Mouse (Mus musculus) CH12.LX (cell line): ENCODE measurements at regions not wholly inside any gene's neighbourhood (a gene's known extent, or its start where the extent isn't known, plus 50 kb on each side); places are given as distances from the start of the nearest gene placed in this dataset.

Experiments
- DNase-seq: peaks from one replicate; pipeline ENCODE4 v3.0.0-alpha.2; 2013; ENCODE audit errors: extremely low read depth
- H3K27ac ChIP-seq: 2 replicates; pipeline ENCODE4 v1.5.1; 2012; ENCODE audit warnings: low read depth, mild to moderate bottlenecking, control low read depth, moderate library complexity; ENCODE audit not compliant: insufficient read depth
- H3K27me3 ChIP-seq: replicated peaks from 2 replicates; pipeline ENCODE3; 2012; ENCODE audit warnings: inconsistent platforms
- H3K36me3 ChIP-seq, 2 experiments: replicated peaks in 1 of 2; 2 replicates each; pipeline versions ENCODE3 to v1.6.1; 2012; ENCODE audit warnings: inconsistent platforms in 1 of 2, low read length in 1 of 2, mild to moderate bottlenecking in 1 of 2, mixed read lengths in 1 of 2, moderate library complexity in 1 of 2; ENCODE audit not compliant: control insufficient read depth in 1 of 2, insufficient read depth in 1 of 2
- H3K4me1 ChIP-seq, 2 experiments: 2 replicates each; pipeline ENCODE4 v1.6.1; 2012; ENCODE audit warnings: inconsistent platforms in 1 of 2, moderate library complexity in 1 of 2; ENCODE audit not compliant: insufficient read depth in 2 of 2, control insufficient read depth in 1 of 2
- H3K4me2 ChIP-seq: 2 replicates; pipeline ENCODE4 v1.6.1; 2012; ENCODE audit warnings: low read depth, mild to moderate bottlenecking, control low read depth; ENCODE audit not compliant: poor library complexity, insufficient read depth, severe bottlenecking
- H3K4me3 ChIP-seq, 3 experiments: fragments of 150-350 bp in 1 of 3; sonication (generic) in 1 of 3; replicated peaks in 1 of 3; 2 replicates each; pipeline versions ENCODE3 to v1.5.1; 2011 to 2012; ENCODE audit warnings: low read depth in 2 of 3, low read length in 2 of 3, mild to moderate bottlenecking in 2 of 3, moderate library complexity in 2 of 3, control low read depth in 1 of 3, improper control_type of control experiment in 1 of 3, inconsistent platforms in 1 of 3, mixed read lengths in 1 of 3; ENCODE audit not compliant: poor library complexity in 1 of 3
- H3K79me2 ChIP-seq: replicated peaks from 2 replicates; pipeline ENCODE4 v1.6.1; 2012; ENCODE audit warnings: mild to moderate bottlenecking, moderate library complexity; ENCODE audit not compliant: control insufficient read depth, poor library complexity, insufficient read depth, severe bottlenecking; ENCODE audit errors: extremely low read depth
- H3K9ac ChIP-seq: 2 replicates; pipeline ENCODE4 v1.6.1; 2012; ENCODE audit warnings: low read depth, mild to moderate bottlenecking, control low read depth, moderate library complexity; ENCODE audit not compliant: insufficient read depth
- H3K9me3 ChIP-seq: replicated peaks from 2 replicates; pipeline ENCODE3; 2012; ENCODE audit warnings: low read length, inconsistent platforms, mixed read lengths
- BHLHE40 ChIP-seq: IDR thresholded peaks from 2 replicates; pipeline ENCODE4 v1.6.1; 2011; ENCODE audit warnings: mild to moderate bottlenecking, low read depth, low read length, improper control_type of control experiment
- CHD1 ChIP-seq: IDR thresholded peaks from 2 replicates; pipeline ENCODE4 v1.6.1; 2012; ENCODE audit warnings: low read depth, low read length, improper control_type of control experiment, inconsistent platforms
- CHD2 ChIP-seq: IDR thresholded peaks from 2 replicates; pipeline ENCODE4 v1.6.1; 2011; ENCODE audit warnings: low read length, improper control_type of control experiment
- E2F4 ChIP-seq: IDR thresholded peaks from 2 replicates; pipeline ENCODE4 v1.6.1; 2011; ENCODE audit warnings: low read depth, low read length, improper control_type of control experiment; ENCODE audit not compliant: insufficient replicate concordance
- ELF1 ChIP-seq: IDR thresholded peaks from 2 replicates; pipeline ENCODE4 v1.6.1; 2014; ENCODE audit warnings: low read depth, mild to moderate bottlenecking, inconsistent platforms, low read length, improper control_type of control experiment
- ETS1 ChIP-seq: conservative IDR thresholded peaks from 2 replicates; pipeline ENCODE4 v1.6.1; 2012; ENCODE audit warnings: low read depth, mild to moderate bottlenecking, inconsistent platforms, low read length, improper control_type of control experiment, moderate library complexity
- GABPA ChIP-seq: IDR thresholded peaks from 2 replicates; pipeline ENCODE4 v1.6.1; 2012; ENCODE audit warnings: low read depth, low read length, improper control_type of control experiment, inconsistent platforms; ENCODE audit not compliant: insufficient replicate concordance
- IRF4 ChIP-seq: IDR thresholded peaks from 2 replicates; pipeline ENCODE4 v1.6.1; 2014; ENCODE audit warnings: low read depth, mild to moderate bottlenecking, inconsistent platforms, low read length, improper control_type of control experiment
- JUN ChIP-seq: IDR thresholded peaks from 2 replicates; pipeline ENCODE4 v1.6.1; 2011; ENCODE audit warnings: low read depth, mild to moderate bottlenecking, low read length, improper control_type of control experiment, moderate library complexity; ENCODE audit not compliant: insufficient read depth
- KAT2A ChIP-seq: IDR thresholded peaks from 2 replicates; pipeline ENCODE4 v1.6.1; 2012; ENCODE audit warnings: low read length, improper control_type of control experiment, inconsistent platforms; ENCODE audit not compliant: insufficient replicate concordance
- MAFK ChIP-seq: IDR thresholded peaks from 2 replicates; pipeline ENCODE4 v1.6.1; 2011; ENCODE audit warnings: low read length, improper control_type of control experiment; ENCODE audit not compliant: insufficient replicate concordance
- MAX ChIP-seq: IDR thresholded peaks from 2 replicates; pipeline ENCODE4 v1.6.1; 2011; ENCODE audit warnings: low read length, improper control_type of control experiment
- MAZ ChIP-seq: IDR thresholded peaks from 2 replicates; pipeline ENCODE4 v1.6.1; 2012; ENCODE audit warnings: low read depth, mild to moderate bottlenecking, inconsistent platforms, low read length, improper control_type of control experiment, moderate library complexity
- MEF2A ChIP-seq: IDR thresholded peaks from 2 replicates; pipeline ENCODE4 v1.6.1; 2014; ENCODE audit warnings: low read depth, mild to moderate bottlenecking, inconsistent platforms, low read length, improper control_type of control experiment, borderline replicate concordance
- MYC ChIP-seq: IDR thresholded peaks from 2 replicates; pipeline ENCODE4 v1.6.1; 2011; ENCODE audit warnings: low read depth, mild to moderate bottlenecking, improper control_type of control experiment, low read length
- NELFE ChIP-seq: IDR thresholded peaks from 2 replicates; pipeline ENCODE4 v1.6.1; 2011; ENCODE audit warnings: low read depth, low read length, improper control_type of control experiment
- PAX5 ChIP-seq: IDR thresholded peaks from 2 replicates; pipeline ENCODE4 v1.6.1; 2012; ENCODE audit warnings: low read length, inconsistent platforms, mixed read lengths
- POLR2A ChIP-seq: IDR thresholded peaks from 2 replicates; pipeline ENCODE4 v1.6.1; 2011; ENCODE audit warnings: low read depth, mild to moderate bottlenecking, improper control_type of control experiment, low read length
- POLR2AphosphoS2 ChIP-seq: IDR thresholded peaks from 2 replicates; pipeline ENCODE4 v1.6.1; 2011; ENCODE audit warnings: low read depth, low read length, improper control_type of control experiment
- RAD21 ChIP-seq: IDR thresholded peaks from 2 replicates; pipeline ENCODE4 v1.6.1; 2011; ENCODE audit warnings: low read depth, mild to moderate bottlenecking, low read length, improper control_type of control experiment, moderate library complexity
- RCOR1 ChIP-seq: conservative IDR thresholded peaks from 2 replicates; pipeline ENCODE4 v1.6.1; 2012; ENCODE audit warnings: low read depth, mild to moderate bottlenecking, inconsistent platforms, low read length, improper control_type of control experiment
- SIN3A ChIP-seq: IDR thresholded peaks from 2 replicates; pipeline ENCODE4 v1.6.1; 2012; ENCODE audit warnings: low read length, improper control_type of control experiment, inconsistent platforms
- TBP ChIP-seq: conservative IDR thresholded peaks from 2 replicates; pipeline ENCODE4 v1.6.1; 2011; ENCODE audit warnings: low read depth, low read length, improper control_type of control experiment
- TCF12 ChIP-seq: IDR thresholded peaks from 2 replicates; pipeline ENCODE4 v1.6.1; 2014; ENCODE audit warnings: low read depth, mild to moderate bottlenecking, inconsistent platforms, low read length, improper control_type of control experiment
- UBTF ChIP-seq: IDR thresholded peaks from 2 replicates; pipeline ENCODE4 v1.6.1; 2012; ENCODE audit warnings: low read depth, mild to moderate bottlenecking, inconsistent platforms, low read length, improper control_type of control experiment, moderate library complexity
- USF1 ChIP-seq: IDR thresholded peaks from 2 replicates; pipeline ENCODE4 v1.6.1; 2014; ENCODE audit warnings: low read depth, mild to moderate bottlenecking, inconsistent platforms, low read length, improper control_type of control experiment
- USF2 ChIP-seq: conservative IDR thresholded peaks from 2 replicates; pipeline ENCODE4 v1.6.1; 2011; ENCODE audit warnings: low read depth, low read length, improper control_type of control experiment
- ZC3H11A ChIP-seq: IDR thresholded peaks from 2 replicates; pipeline ENCODE4 v1.6.1; 2012; ENCODE audit warnings: low read depth, mild to moderate bottlenecking, inconsistent platforms, low read length, improper control_type of control experiment
- ZNF384 ChIP-seq: IDR thresholded peaks from 2 replicates; pipeline ENCODE4 v1.6.1; 2012; ENCODE audit warnings: low read depth, low read length, improper control_type of control experiment, inconsistent platforms
- dilution Hi-C: fragments of 300-500 bp; cut with MboI; formaldehyde crosslinking; loops from 2 replicates; pipeline ENCODE4 v1.14.3; 2020; ENCODE audit warnings: low sequenced_read_pairs; ENCODE audit not compliant: extremely low pct_unique_long_range_greater_than_20kb, extremely low pct_ligation_motif_present
- in situ Hi-C: fragments of 300-500 bp; cut with MboI; formaldehyde crosslinking; loops from 3 replicates; pipeline ENCODE4 v1.14.3; 2019; ENCODE audit warnings: low sequenced_read_pairs, low pct_ligation_motif_present, low pct_unique_long_range_greater_than_20kb, mixed read lengths

DNA sequence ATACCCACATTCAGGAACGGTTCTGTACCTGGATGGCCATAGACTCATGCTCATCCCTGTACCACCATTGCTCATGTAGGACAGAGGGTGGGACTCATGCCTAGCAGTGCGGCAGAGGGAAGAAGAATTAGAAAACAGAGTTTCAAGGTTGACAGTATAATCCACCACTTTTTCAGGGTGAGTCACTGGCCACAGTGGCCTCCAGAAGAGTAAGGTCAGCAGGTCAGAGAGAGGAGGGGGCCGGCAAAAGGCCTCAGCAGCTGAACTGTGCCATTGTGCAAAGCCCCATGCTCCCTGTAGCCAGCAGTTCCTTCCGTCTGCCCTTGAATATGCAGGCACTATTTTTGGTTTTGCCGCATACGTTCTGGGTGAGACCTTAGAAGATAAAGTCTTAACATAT lies 78.1 kb upstream of the Grik1 start:
- no peak for DNase-seq
- Histone ChIP-seq H3K4me3 (no peak overlapping the region), H3K36me3 (no peaks in the 10 kb centered on the region), H3K27ac (no peak overlapping the region), H3K4me1 (no peaks in the 10 kb centered on the region), H3K9me3 (peaks cover 7% of the 10 kb centered on the region), H3K27me3 (no peaks in the 10 kb centered on the region), H3K79me2 (no peaks in the 10 kb centered on the region), H3K4me2 (no peak overlapping the region), H3K9ac (no peak overlapping the region)
- dilution Hi-C loops: no loop called here
- no peak for TF ChIP-seq ELF1
- TF ChIP-seq ZC3H11A: no peak
- no peak for TF ChIP-seq ETS1
- TF ChIP-seq GABPA: no peak
- TF ChIP-seq PAX5: no peak
- no peak for TF ChIP-seq ZNF384
- TF ChIP-seq MAX: no peak
- TF ChIP-seq IRF4: no peak
- no peak for TF ChIP-seq KAT2A
- no peak for TF ChIP-seq RCOR1
- TF ChIP-seq TBP: no peak
- TF ChIP-seq SIN3A: no peak
- no peak for TF ChIP-seq RAD21
- no peak for TF ChIP-seq USF1
- no peak for TF ChIP-seq MAFK
- no peak for TF ChIP-seq JUN
- no peak for TF ChIP-seq UBTF
- no peak for TF ChIP-seq E2F4
- TF ChIP-seq POLR2A: no peak
- no peak for TF ChIP-seq MEF2A
- in situ Hi-C loops: no loop called here

DNA sequence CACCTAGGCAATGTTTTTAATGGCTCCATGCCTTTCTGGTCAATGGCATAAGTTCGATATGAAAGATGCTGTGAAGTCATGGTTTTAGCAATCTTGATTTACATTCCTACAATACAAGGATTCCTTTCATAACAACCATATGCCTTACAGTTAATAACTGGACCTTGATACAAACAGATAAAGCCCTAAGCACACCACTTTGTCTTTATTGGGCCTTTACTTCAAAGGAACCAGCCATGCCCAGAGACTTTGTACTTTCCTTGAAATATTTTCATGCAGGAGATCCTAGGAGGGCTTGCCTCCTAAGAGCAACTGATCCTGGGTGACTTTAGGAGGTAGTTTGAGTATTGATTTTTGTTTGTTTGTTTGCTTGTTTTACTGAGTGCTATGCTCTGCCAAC lies 77.1 kb upstream of the Grik1 start:
- in situ Hi-C loops: no loop called here
- no peaks in the 10 kb centered on the region for H3K79me2 ChIP-seq
- H3K27me3 ChIP-seq: no peaks in the 10 kb centered on the region
- no peak overlapping the region for H3K4me2 ChIP-seq
- no peaks in the 10 kb centered on the region for H3K4me1 ChIP-seq
- peaks cover 13% of the 10 kb centered on the region for H3K9me3 ChIP-seq
- no peak for TF ChIP-seq BHLHE40
- no peak for TF ChIP-seq NELFE
- no peak for TF ChIP-seq UBTF
- TF ChIP-seq POLR2A: no peak
- no peak for TF ChIP-seq CHD2
- TF ChIP-seq CHD1: no peak
- no peak for TF ChIP-seq ZNF384
- TF ChIP-seq MAZ: no peak
- TF ChIP-seq ETS1: no peak
- no peak for TF ChIP-seq MEF2A
- TF ChIP-seq USF2: no peak
- TF ChIP-seq RCOR1: no peak
- no peak for TF ChIP-seq KAT2A
- no peak for TF ChIP-seq IRF4
- TF ChIP-seq RAD21: no peak
- TF ChIP-seq E2F4: no peak
- no peak for TF ChIP-seq MYC
- TF ChIP-seq TCF12: no peak
- TF ChIP-seq POLR2AphosphoS2: no peak
- H3K36me3 ChIP-seq: no peaks in the 10 kb centered on the region
- dilution Hi-C loops: no loop called here
- H3K4me3 ChIP-seq: no peak overlapping the region
- DNase-seq: no peak
- H3K9ac ChIP-seq: no peak overlapping the region
- no peak overlapping the region for H3K27ac ChIP-seq
